Mouse (Mus musculus) hindbrain, embryonic 16.5 days (tissue): ENCODE results near the gene Pde4d. TPM values are rescaled to one million over a fixed set of nuclear protein-coding genes. Genes with fewer than 3 reads are reported as not detected.

Source experiments
- ATAC-seq: fragments of 200-750 bp; cut with Nextera tagmentation; 2 replicates; pipeline ENCODE4 v1.8.0; 2017; ENCODE audit warnings: moderate TSS enrichment, moderate library complexity
- H3K27ac ChIP-seq: fragments of 300-500 bp; sonication (generic); 2 replicates; pipeline ENCODE4 v1.5.1; 2014; ENCODE audit warnings: low read depth, mild to moderate bottlenecking, control low read depth, low read length, moderate library complexity
- H3K27me3 ChIP-seq: fragments of 300-500 bp; sonication (generic); replicated peaks from 2 replicates; pipeline ENCODE4 v1.6.1; 2014; ENCODE audit warnings: low read length; ENCODE audit not compliant: control insufficient read depth, insufficient read depth
- H3K36me3 ChIP-seq: fragments of 300-500 bp; sonication (generic); 2 replicates; pipeline ENCODE4 v1.6.1; 2014; ENCODE audit warnings: mild to moderate bottlenecking, low read length, moderate library complexity, mixed read lengths; ENCODE audit not compliant: control insufficient read depth, insufficient read depth
- H3K4me1 ChIP-seq: fragments of 300-500 bp; sonication (generic); 2 replicates; pipeline ENCODE4 v1.6.1; 2014; ENCODE audit warnings: low read depth, low read length; ENCODE audit not compliant: control insufficient read depth, insufficient read depth
- H3K4me2 ChIP-seq: fragments of 300-500 bp; sonication (generic); 2 replicates; pipeline ENCODE4 v1.6.1; 2014; ENCODE audit warnings: mild to moderate bottlenecking, low read length, control low read depth, moderate library complexity
- H3K4me3 ChIP-seq: fragments of 300-500 bp; sonication (generic); 2 replicates; pipeline ENCODE4 v1.5.1; 2014; ENCODE audit warnings: mild to moderate bottlenecking, low read length, control low read depth, moderate library complexity
- H3K9ac ChIP-seq: fragments of 300-500 bp; sonication (generic); 2 replicates; pipeline ENCODE4 v1.6.1; 2014; ENCODE audit warnings: low read depth, mild to moderate bottlenecking, control low read depth, low read length, moderate library complexity
- H3K9me3 ChIP-seq: fragments of 300-500 bp; sonication (generic); 2 replicates; pipeline ENCODE4 v1.6.1; 2014; ENCODE audit warnings: mild to moderate bottlenecking, low read length, moderate library complexity; ENCODE audit not compliant: control insufficient read depth
- WGBS: fragments of 180-500 bp; shearing (Covaris S2); extraction: QIAGEN DNeasy Blood & Tissue Kit; methylation state at CpG from one replicate; pipeline ENCODE4 v1.1.7; 2014; 5-methylcytosine and 5-hydroxymethylcytosine counted together
- polyA plus RNA-seq: library from polyadenylated mRNA; unstranded; fragments of >200 nt; fragmentation: Nextera tagmentation; extraction: Ambion mirVana; gene quantifications from 2 replicates; pipeline ENCODE4 v1.2.1, GENCODE M21; 2015

Pde4d gene
- polyA plus RNA-seq, 1 experiment from 2014 or later, result 18.5 TPM

DNA sequence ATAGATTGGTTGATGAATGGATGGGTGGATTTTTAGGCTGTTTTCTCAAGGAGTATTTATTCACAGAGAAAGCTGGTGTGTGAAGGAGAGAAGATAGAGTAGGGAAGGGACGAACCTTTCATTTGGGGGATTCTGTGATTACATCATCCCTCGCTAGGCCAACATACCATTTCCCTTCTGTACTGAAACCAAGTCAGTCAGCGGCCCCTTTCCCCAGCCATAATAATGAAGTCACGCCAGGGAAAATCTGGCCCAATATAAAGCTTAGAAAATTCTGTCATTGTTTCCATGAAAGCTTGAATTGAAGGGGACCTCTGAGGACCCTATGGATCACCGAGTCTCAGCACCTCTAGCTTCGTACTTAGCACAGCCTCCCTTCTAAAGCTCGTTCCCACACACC lies 307.7 kb downstream of the Pde4d start:
- WGBS, result 78% methylated on average over 7 of the region's 7 CpGs
- Histone ChIP-seq H3K9ac (no peak overlapping the region), H3K4me1 (no peaks in the 10 kb centered on the region), H3K27ac (no peak overlapping the region), H3K4me3 (no peak overlapping the region), H3K36me3 (no peaks in the 10 kb centered on the region), H3K4me2 (no peak overlapping the region), H3K27me3 (no peaks in the 10 kb centered on the region), H3K9me3 (no peaks in the 10 kb centered on the region)
- no peak for ATAC-seq

DNA sequence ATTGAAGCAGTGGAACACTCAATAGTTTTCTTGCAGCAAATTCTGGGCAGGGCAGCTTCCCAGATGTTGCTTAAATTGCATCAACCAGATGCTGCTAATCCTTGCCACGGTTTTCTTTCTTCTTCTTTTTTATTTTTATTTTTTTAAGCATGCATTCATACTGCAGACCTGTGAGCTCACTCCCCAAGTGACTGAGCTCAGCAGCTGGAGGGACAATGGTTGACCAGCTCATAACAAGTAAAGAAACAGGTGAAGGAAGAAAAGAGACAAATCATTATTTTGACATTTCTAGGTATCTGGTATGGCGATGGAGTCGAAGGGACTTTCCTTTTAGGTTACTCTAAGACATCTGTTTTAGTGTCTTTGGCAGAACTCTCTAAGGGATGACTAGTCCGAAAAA lies 308.6 kb downstream of the Pde4d start:
- no peak overlapping the region for H3K4me3 ChIP-seq
- no peak for ATAC-seq
- no peak overlapping the region for H3K27ac ChIP-seq
- 86% methylated on average over 4 of the region's 4 CpGs for WGBS
- H3K4me1 ChIP-seq, result no peaks in the 10 kb centered on the region
- H3K9ac ChIP-seq, result no peak overlapping the region
- no peaks in the 10 kb centered on the region for H3K36me3 ChIP-seq
- no peak overlapping the region for H3K4me2 ChIP-seq
- H3K27me3 ChIP-seq, result no peaks in the 10 kb centered on the region
- no peaks in the 10 kb centered on the region for H3K9me3 ChIP-seq

DNA sequence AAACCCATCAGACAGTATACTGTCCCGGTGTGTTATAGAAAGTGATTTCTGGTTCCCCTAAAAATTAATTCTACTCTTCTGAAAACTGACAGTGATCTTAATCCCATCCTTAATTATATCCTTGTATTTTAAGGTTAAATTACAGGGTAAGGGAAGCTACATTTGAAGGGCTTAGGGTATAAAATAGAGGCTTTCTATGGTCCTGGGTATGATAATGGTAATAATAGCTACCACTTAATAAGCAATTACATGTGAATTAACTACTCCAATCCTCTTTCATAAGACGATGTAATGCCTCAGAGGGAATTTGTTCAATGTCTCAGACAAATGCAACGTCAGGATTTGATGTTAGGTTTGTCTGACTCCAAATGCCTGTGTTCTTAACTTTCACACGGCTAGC lies 309.4 kb downstream of the Pde4d start:
- Histone ChIP-seq H3K4me1 (no peaks in the 10 kb centered on the region), H3K27ac (no peak overlapping the region), H3K9me3 (no peaks in the 10 kb centered on the region), H3K36me3 (no peaks in the 10 kb centered on the region), H3K9ac (no peak overlapping the region), H3K27me3 (no peaks in the 10 kb centered on the region), H3K4me3 (no peak overlapping the region), H3K4me2 (no peak overlapping the region)
- WGBS, result 76% methylated on average over 4 of the region's 4 CpGs
- ATAC-seq, result no peak

DNA sequence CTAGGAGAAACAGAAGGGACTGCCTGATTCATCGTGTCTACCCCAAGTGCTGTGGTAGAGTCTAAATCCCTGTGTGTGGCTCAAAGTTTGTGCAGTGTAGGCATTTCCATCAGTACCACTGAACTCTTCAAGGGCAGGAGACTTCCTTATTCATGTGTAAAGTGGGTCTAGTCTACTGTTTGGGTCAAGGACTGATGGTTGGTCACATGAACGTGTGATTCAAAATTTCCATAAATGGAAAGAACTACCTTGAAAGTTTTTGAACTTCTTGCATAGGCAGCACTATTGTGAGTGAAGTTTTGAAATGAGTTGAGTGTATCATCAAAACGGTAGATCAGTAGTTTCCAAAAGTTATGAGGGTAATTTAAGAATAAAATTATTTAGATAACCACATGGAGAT lies 313.5 kb downstream of the Pde4d start:
- no peak for ATAC-seq
- 90% methylated on average over 3 of the region's 3 CpGs for WGBS
- no peak overlapping the region for H3K27ac ChIP-seq

DNA sequence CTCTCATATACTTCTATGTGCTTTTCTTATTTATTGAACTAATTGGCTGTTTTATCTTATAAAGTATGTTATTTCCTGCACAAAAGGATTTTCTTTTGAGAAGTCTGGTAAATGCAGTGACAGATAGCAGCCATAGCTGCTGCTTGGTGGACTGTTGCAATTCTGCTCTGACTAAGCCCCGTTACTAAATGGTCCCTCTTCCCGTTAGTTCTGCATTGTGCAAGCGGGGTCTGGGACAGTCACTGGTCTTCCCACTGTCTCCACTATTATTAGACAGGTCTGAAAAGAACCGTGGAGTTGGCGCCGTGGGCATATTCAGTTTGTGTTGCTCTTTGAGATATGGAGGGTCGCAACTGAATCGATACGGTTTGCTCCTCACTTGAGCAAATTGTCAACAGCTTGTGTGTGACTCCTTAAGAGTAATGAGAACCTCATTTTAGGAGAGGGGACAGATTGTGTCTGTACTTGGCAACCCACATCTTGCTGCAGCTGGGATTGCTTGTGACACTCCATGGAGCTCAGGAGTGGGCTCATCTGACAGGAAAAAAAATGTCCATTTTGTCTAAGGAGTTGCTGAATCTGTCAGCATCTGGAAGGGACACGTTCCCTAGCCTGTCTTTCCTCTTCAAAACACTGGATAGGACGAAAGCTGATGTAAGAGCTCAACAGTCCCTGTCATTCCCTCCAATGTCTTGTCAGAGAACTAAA lies 316.4 kb downstream of the Pde4d start:
- H3K27me3 ChIP-seq, result no peaks in the 10 kb centered on the region
- H3K27ac ChIP-seq, result no peak overlapping the region
- ATAC-seq, result no peak
- H3K9me3 ChIP-seq, result no peaks in the 10 kb centered on the region
- WGBS, result 68% methylated on average over 11 of the region's 11 CpGs
- no peaks in the 10 kb centered on the region for H3K4me1 ChIP-seq
- H3K4me3 ChIP-seq, result no peak overlapping the region
- no peak overlapping the region for H3K9ac ChIP-seq
- no peak overlapping the region for H3K4me2 ChIP-seq
- H3K36me3 ChIP-seq, result no peaks in the 10 kb centered on the region

More for the DNA sequence above, 313.5 kb downstream of the Pde4d start:
- H3K27me3 ChIP-seq, result no peaks in the 10 kb centered on the region
- no peaks in the 10 kb centered on the region for H3K4me1 ChIP-seq
- no peak overlapping the region for H3K4me2 ChIP-seq
- no peaks in the 10 kb centered on the region for H3K36me3 ChIP-seq
- H3K9me3 ChIP-seq, result no peaks in the 10 kb centered on the region
- no peak overlapping the region for H3K4me3 ChIP-seq
- no peak overlapping the region for H3K9ac ChIP-seq

DNA sequence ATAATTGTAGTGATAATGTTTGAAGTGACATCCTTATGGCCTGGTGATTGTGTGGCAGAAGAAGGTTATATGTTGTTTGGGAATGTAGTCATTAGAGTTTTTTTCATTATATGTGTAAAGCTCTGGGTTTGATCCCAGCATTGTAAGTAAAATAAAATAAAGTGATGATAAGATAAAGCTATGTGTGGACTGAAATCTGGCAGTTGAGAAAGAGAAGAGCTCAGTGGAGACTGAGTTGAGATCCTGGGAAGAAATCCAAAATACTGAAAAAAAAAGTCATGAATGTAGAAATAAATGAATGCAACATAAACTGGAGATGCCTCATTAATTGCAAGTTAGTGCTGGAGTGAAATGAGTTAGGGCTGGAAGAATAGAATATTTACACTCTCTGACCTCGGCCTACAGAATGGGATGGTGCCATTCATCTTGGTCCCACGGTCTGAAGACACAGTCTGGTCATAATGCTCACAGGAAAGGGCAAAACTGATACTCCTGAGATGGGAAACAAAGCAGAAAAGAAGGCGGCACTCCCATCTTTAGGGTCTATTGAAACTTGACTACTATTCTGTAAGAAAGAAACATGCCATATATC lies 319.8 kb downstream of the Pde4d start:
- H3K27ac ChIP-seq, result no peak overlapping the region
- H3K27me3 ChIP-seq, result no peaks in the 10 kb centered on the region
- H3K4me3 ChIP-seq, result no peak overlapping the region
- H3K4me1 ChIP-seq, result no peaks in the 10 kb centered on the region
- no peak overlapping the region for H3K9ac ChIP-seq
- H3K4me2 ChIP-seq, result no peak overlapping the region
- no peaks in the 10 kb centered on the region for H3K36me3 ChIP-seq
- ATAC-seq, result no peak
- H3K9me3 ChIP-seq, result no peaks in the 10 kb centered on the region
- 51% methylated on average over 3 of the region's 3 CpGs for WGBS

DNA sequence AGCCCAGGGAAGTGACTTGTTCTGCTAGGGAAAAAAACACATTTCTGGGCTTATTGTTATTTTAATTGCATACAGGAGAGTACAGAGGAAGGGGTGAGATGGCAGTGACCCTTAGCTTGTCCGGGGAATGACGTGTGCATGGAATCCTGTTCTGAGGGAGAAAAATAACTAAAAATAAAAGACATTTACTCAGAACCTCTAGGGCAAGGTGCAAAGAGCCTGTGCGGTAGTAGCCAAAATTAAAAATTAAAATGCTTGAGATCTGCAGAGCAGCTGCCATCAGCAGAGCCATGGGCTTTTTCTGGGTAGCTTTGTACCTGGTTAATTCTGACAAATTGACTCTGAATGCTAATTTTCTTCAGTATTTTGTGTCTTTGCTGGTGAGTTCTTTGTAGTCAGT lies 322.6 kb downstream of the Pde4d start:
- no peaks in the 10 kb centered on the region for H3K36me3 ChIP-seq
- no peaks in the 10 kb centered on the region for H3K4me1 ChIP-seq
- H3K4me2 ChIP-seq, result no peak overlapping the region
- no peak overlapping the region for H3K9ac ChIP-seq
- no peaks in the 10 kb centered on the region for H3K9me3 ChIP-seq
- 40% methylated on average over 3 of the region's 3 CpGs for WGBS
- ATAC-seq, result no peak
- H3K27ac ChIP-seq, result no peak overlapping the region
- no peaks in the 10 kb centered on the region for H3K27me3 ChIP-seq
- H3K4me3 ChIP-seq, result no peak overlapping the region

DNA sequence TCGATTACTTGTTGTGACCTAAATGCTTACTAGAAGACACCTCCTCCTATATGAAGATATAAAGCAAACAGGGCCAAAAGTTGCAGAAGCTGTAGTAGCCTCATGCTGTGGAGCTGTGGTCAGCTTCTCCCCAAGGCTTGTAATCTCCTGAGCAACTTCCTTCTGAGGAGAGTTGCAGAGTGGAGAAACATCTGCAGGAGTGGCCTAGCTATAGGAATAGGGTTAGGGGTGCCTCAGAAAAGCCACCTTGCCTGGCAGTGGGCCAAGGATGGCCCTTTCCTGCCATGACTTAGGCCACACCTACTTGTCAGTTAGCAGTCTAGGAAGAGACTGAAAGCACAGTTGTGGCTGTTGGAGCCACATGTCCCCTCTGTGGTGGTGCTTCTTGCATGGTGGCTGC lies 325.2 kb downstream of the Pde4d start:
- no peak overlapping the region for H3K27ac ChIP-seq
- no peak overlapping the region for H3K4me2 ChIP-seq
- ATAC-seq, result no peak
- H3K27me3 ChIP-seq, result no peaks in the 10 kb centered on the region
- no peaks in the 10 kb centered on the region for H3K36me3 ChIP-seq
- no peaks in the 10 kb centered on the region for H3K9me3 ChIP-seq
- no peak overlapping the region for H3K4me3 ChIP-seq
- H3K9ac ChIP-seq, result no peak overlapping the region
- H3K4me1 ChIP-seq, result no peaks in the 10 kb centered on the region
- WGBS, result 75% methylated on average over 1 of the region's 1 CpGs

DNA sequence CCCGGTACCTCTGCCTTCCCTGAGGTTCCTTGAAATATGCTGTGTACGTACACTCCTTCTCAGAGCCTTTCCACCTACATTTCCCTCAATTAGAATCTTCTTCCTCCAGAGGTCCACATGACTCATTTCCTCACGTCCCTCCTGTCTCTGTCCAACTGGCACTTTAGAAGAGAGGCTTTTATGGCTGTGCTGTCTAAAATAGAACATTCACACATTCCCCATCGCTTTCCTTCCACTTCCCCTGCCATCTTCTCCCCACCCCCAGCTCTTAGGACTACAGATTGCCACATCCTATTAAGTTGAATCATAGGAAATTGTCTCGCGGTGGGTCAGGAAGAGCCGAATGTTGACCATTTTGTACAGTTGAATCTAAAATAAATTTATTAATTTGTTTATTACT lies 326.1 kb downstream of the Pde4d start:
- no peak overlapping the region for H3K4me2 ChIP-seq
- WGBS, result 86% methylated on average over 7 of the region's 7 CpGs
- no peaks in the 10 kb centered on the region for H3K36me3 ChIP-seq
- H3K4me1 ChIP-seq, result no peaks in the 10 kb centered on the region
- no peak overlapping the region for H3K9ac ChIP-seq
- no peaks in the 10 kb centered on the region for H3K27me3 ChIP-seq
- ATAC-seq, result no peak
- no peak overlapping the region for H3K27ac ChIP-seq
- no peak overlapping the region for H3K4me3 ChIP-seq
- no peaks in the 10 kb centered on the region for H3K9me3 ChIP-seq
